Mouse (Mus musculus) adrenal gland, adult 8-10 months (tissue): Measurements from ENCODE around the gene Usp4. TPM values are rescaled to one million over a fixed set of nuclear protein-coding genes. Genes with fewer than 3 reads are reported as not detected.

Experiments used
- DNase-seq: peaks from one replicate; pipeline ENCODE4 v3.0.0; 2022
- total RNA-seq, 4 experiments: library from RNA; stranded (reverse); gene quantifications; 2 replicates each; pipeline ENCODE4 v1.2.4; 2022

The Usp4 gene
- total RNA-seq, 4 experiments from 2014 or later = 124 to 152 (median 132) TPM

- no peak for DNase-seq
These were observed 64.6 kb downstream of the Usp4 start for GRCm38 (mm10) chr9:108412221-108412620.

- DNase-seq = no peak
These were observed 80.7 kb downstream of the Usp4 start, which contains the start of gene Ccdc36 for GRCm38 (mm10) chr9:108428384-108428783. Ccdc36 (minus strand) TSS chr9:108428484.

DNA sequence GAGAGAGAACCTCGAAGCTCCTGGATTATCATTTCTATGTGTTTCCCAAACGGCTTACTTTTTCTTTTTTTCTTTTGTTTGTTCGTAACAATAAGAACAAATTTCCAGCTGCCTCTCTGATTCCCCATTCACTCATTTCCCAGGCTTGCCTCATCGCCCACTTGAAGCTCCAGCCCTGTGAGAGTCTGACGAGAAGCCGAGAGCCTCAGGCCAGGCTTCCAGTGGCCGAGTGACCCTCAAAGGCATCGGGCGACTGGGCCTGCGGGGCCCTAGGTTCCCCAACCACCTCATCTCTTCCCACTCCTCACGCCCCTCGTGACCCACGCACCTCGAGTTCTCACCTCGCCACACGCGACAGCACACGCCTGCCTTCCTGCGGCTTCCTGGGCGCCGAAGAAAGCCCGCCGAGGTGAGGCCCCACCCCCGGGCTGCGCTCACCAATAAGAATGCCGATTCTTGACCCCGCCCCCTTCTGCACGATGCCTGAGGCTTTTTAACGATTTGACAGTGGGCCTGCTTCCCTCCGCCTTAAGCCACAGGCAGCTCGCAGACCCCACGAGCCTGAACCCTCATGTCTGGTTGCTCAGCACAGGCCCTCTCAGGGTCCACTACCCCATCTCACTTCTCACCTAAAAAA, 83.9 kb downstream of the Usp4 start:
- no peak for DNase-seq

GRCm38 (mm10) chr9:108436182-108436581, 88.5 kb downstream of the Usp4 start, which contains the start of gene BC048562:
BC048562 (plus strand) TSS chr9:108436482.
- DNase-seq = no peak

GRCm38 (mm10) chr9:108439176-108439575, 91.5 kb downstream of the Usp4 start:
- no peak for DNase-seq

DNA sequence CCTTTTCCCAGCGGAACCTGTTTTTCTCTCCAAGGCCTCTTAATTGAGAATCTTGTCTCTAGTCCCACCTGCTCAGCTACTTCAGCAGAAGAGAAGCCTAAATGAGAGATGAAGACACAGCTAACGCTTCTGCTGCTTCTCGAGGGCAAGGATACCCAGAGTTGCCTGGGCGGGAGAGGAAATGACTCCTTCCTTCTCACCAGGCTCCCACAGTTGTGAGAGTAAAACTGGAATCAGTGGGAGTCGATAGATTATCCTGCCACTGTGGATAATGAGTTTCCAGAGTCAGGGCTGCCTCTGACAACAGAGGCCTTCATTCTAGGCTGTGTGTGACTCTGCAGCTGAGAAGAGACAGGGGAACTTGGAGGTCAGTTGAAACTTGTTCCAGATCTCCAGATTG, 92.8 kb downstream of the Usp4 start:
- DNase-seq = no peak

DNA sequence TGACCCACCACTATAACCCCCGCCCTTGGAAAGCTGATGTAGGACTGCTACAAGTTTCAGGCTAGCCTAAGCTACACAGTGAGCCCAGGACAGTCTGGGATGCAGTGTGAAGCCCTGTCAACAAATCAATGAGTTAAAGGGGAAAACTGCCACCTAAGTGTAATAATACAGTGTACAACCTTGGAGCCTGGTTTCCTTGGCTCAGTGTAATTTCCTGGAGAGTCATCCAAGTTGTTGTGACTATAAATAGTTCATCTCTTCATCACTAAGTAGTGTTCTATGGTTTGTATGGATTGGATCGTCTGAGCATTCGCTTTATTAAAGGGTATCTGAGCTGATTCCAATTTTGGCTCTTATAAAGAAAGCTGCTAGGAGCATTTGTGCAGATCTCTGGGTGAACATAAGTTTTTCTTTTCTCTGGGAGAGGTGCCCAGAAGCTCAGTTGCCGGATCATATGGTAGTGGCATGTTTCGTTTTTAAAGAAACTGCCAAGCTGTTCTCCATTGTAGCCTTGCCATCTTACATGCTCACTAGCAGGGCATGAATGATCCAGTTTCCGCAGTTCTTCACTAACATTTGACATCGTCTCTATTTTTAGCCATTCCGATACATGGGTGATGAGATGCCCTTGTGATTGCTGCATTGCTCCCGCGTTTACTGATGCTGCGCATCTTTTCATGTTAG, 93.7 kb downstream of the Usp4 start:
- DNase-seq = no peak

Other genes with a start within 250 kb of the Usp4 start
- gene Bsn, start 157.5 kb upstream of the Usp4 start, total RNA-seq = 1 to 10 TPM; 3.7 to 6.8 (median 6.4) TPM
- gene Dag1, start 83.9 kb upstream of the Usp4 start, total RNA-seq = 100 to 1,000 TPM; 134 to 165 (median 148) TPM
- 10 to 100 TPM; 29.5 to 49.1 (median 41.4) TPM for gene Nicn1, start 57.4 kb upstream of the Usp4 start, total RNA-seq
- gene Amt, start 51.0 kb upstream of the Usp4 start, total RNA-seq = 10 to 100 TPM in 2 of 4 experiments, 1 to 10 TPM in 2; 3.8 to 10.9 (median 7.1) TPM
- gene Rhoa, start 41.7 kb upstream of the Usp4 start, total RNA-seq = 100 to 1,000 TPM; 307 to 342 (median 321) TPM
- gene Tcta, start 41.7 kb upstream of the Usp4 start, total RNA-seq = 10 to 100 TPM; 56.0 to 68.0 (median 62.2) TPM
- gene Gpx1, start 8.9 kb upstream of the Usp4 start, total RNA-seq = 100 to 1,000 TPM; 524 to 812 (median 629) TPM
- gene 1700102P08Rik, start 45.0 kb downstream of the Usp4 start, total RNA-seq = 1 to 10 TPM in 3 of 4 experiments, under 1 TPM in 1; 0.96 to 1.6 (median 1.3) TPM
- under 1 TPM in 1 of 4 experiments, not detected in 3; 0.10 TPM for gene Ccdc36, start 80.6 kb downstream of the Usp4 start, total RNA-seq
- not detected for gene BC048562, start 88.6 kb downstream of the Usp4 start, total RNA-seq
- 10 to 100 TPM; 46.6 to 56.5 (median 52.7) TPM for gene Ccdc71, start 112.7 kb downstream of the Usp4 start, total RNA-seq
- gene Klhdc8b, start 113.7 kb downstream of the Usp4 start, total RNA-seq = 10 to 100 TPM; 19.7 to 48.3 (median 33.1) TPM
- gene Lamb2, start 131.9 kb downstream of the Usp4 start, total RNA-seq = 100 to 1,000 TPM; 117 to 175 (median 152) TPM
- gene Usp19, start 142.7 kb downstream of the Usp4 start, total RNA-seq = 100 to 1,000 TPM; 239 to 312 (median 257) TPM
- 100 to 1,000 TPM; 181 to 239 (median 220) TPM for gene Qars, start 159.9 kb downstream of the Usp4 start, total RNA-seq
- 100 to 1,000 TPM; 131 to 151 (median 139) TPM for gene Qrich1, start 169.0 kb downstream of the Usp4 start, total RNA-seq
- 10 to 100 TPM; 59.9 to 88.8 (median 73.5) TPM for gene Impdh2, start 212.4 kb downstream of the Usp4 start, total RNA-seq
- gene Ndufaf3, start 219.6 kb downstream of the Usp4 start, total RNA-seq = 10 to 100 TPM; 60.1 to 76.1 (median 70.8) TPM
- gene Dalrd3, start 222.0 kb downstream of the Usp4 start, total RNA-seq = 10 to 100 TPM; 72.5 to 99.3 (median 83.0) TPM
- gene Wdr6, start 230.9 kb downstream of the Usp4 start, total RNA-seq = 100 to 1,000 TPM; 115 to 182 (median 165) TPM
- gene P4htm, start 249.8 kb downstream of the Usp4 start, total RNA-seq = 10 to 100 TPM in 3 of 4 experiments, 1 to 10 TPM in 1; 7.4 to 14.7 (median 11.6) TPM